Mouse (Mus musculus): ENCODE measurements around the gene Nrarp. TPM values are rescaled to one million over a fixed set of nuclear protein-coding genes. Genes with fewer than 3 reads are reported as not detected.

The Nrarp gene
- polyA plus RNA-seq, 1 experiment from 2014 or later, result 72.1 TPM

- no peaks in the 10 kb centered on the region for H3K36me3 ChIP-seq (ENCODE audit: control insufficient read depth, insufficient read depth, low read length)
- H3K4me3 ChIP-seq (ENCODE audit: low read depth, low read length), result no peak overlapping the region
- DNase-seq (ENCODE audit: low spot score), result no peak
- no peak overlapping the region for H3K9ac ChIP-seq (ENCODE audit: low read length)
- H3K9me3 ChIP-seq (ENCODE audit: control insufficient read depth, low read length), result no peaks in the 10 kb centered on the region
- H3K27ac ChIP-seq (ENCODE audit: low read depth, low read length), result no peak overlapping the region
- H3K4me1 ChIP-seq (replicated peaks; ENCODE audit: control insufficient read depth, insufficient read depth, low read length), result no peaks in the 10 kb centered on the region
- WGBS, result 56% methylated on average over 12 of the region's 12 CpGs
- H3K27me3 ChIP-seq (ENCODE audit: control insufficient read depth, insufficient read depth, low read length), result no peaks in the 10 kb centered on the region
- no peak for ATAC-seq (replicated peaks; ENCODE audit: low FRiP score)
- no peak overlapping the region for H3K4me2 ChIP-seq (ENCODE audit: low read depth, low read length, severe bottlenecking)
Measured at GRCm38 (mm10) chr2:25231038-25231437, 50.5 kb downstream of the Nrarp start.

Other genes with a start within 250 kb of the Nrarp start
- gene Arrdc1, start 245.5 kb upstream of the Nrarp start, polyA plus RNA-seq (2014; fragmentation: Nextera tagmentation; extraction: Ambion mirVana), result 14.1 and 16.8 TPM in 2 replicates
- 38.2 and 40.1 TPM in 2 replicates for gene Zmynd19, start 231.0 kb upstream of the Nrarp start, polyA plus RNA-seq (2014; fragmentation: Nextera tagmentation; extraction: Ambion mirVana)
- 32.4 and 34.6 TPM in 2 replicates for gene Dph7, start 218.4 kb upstream of the Nrarp start, polyA plus RNA-seq (2014; fragmentation: Nextera tagmentation; extraction: Ambion mirVana)
- gene Mrpl41, start 205.7 kb upstream of the Nrarp start, polyA plus RNA-seq (2014; fragmentation: Nextera tagmentation; extraction: Ambion mirVana), result 130 and 141 TPM in 2 replicates
- gene Pnpla7, start 204.7 kb upstream of the Nrarp start, polyA plus RNA-seq (2014; fragmentation: Nextera tagmentation; extraction: Ambion mirVana), result 3.3 and 4.5 TPM in 2 replicates
- 68.0 and 81.2 TPM in 2 replicates for gene Nsmf, start 126.4 kb upstream of the Nrarp start, polyA plus RNA-seq (2014; fragmentation: Nextera tagmentation; extraction: Ambion mirVana)
- gene Entpd8, start 100.5 kb upstream of the Nrarp start, polyA plus RNA-seq (2014; fragmentation: Nextera tagmentation; extraction: Ambion mirVana), result not detected in 2 replicates
- gene Noxa1, start 85.6 kb upstream of the Nrarp start, polyA plus RNA-seq (2014; fragmentation: Nextera tagmentation; extraction: Ambion mirVana), result 0.31 TPM in 1 of 2 replicates, not detected in the other
- gene Tor4a, start 16.1 kb downstream of the Nrarp start, polyA plus RNA-seq (2014; fragmentation: Nextera tagmentation; extraction: Ambion mirVana), result 1.3 and 1.5 TPM in 2 replicates
- gene Nelfb, start 30.7 kb downstream of the Nrarp start, polyA plus RNA-seq (2014; fragmentation: Nextera tagmentation; extraction: Ambion mirVana), result 110 TPM in 2 replicates
- not detected in 2 replicates for gene Stpg3, start 33.9 kb downstream of the Nrarp start, polyA plus RNA-seq (2014; fragmentation: Nextera tagmentation; extraction: Ambion mirVana)
- gene Fam166a, start 38.0 kb downstream of the Nrarp start, polyA plus RNA-seq (2014; fragmentation: Nextera tagmentation; extraction: Ambion mirVana), result 0.88 and 1.3 TPM in 2 replicates
- gene Tubb4b, start 43.9 kb downstream of the Nrarp start, polyA plus RNA-seq (2014; fragmentation: Nextera tagmentation; extraction: Ambion mirVana), result 615 and 680 TPM in 2 replicates
- gene Slc34a3, start 53.6 kb downstream of the Nrarp start, polyA plus RNA-seq (2014; fragmentation: Nextera tagmentation; extraction: Ambion mirVana), result not detected in 2 replicates
- gene Rnf224, start 56.0 kb downstream of the Nrarp start, polyA plus RNA-seq (2014; fragmentation: Nextera tagmentation; extraction: Ambion mirVana), result not detected in 2 replicates
- 33.0 and 37.6 TPM in 2 replicates for gene Rnf208, start 61.5 kb downstream of the Nrarp start, polyA plus RNA-seq (2014; fragmentation: Nextera tagmentation; extraction: Ambion mirVana)
- not detected in 2 replicates for gene Cysrt1, start 61.7 kb downstream of the Nrarp start, polyA plus RNA-seq (2014; fragmentation: Nextera tagmentation; extraction: Ambion mirVana)
- gene AL732309.1, start 66.1 kb downstream of the Nrarp start, polyA plus RNA-seq (2014; fragmentation: Nextera tagmentation; extraction: Ambion mirVana), result 5.1 and 5.8 TPM in 2 replicates
- gene Tmem203, start 74.7 kb downstream of the Nrarp start, polyA plus RNA-seq (2014; fragmentation: Nextera tagmentation; extraction: Ambion mirVana), result 13.6 and 15.8 TPM in 2 replicates
- gene Tprn, start 81.9 kb downstream of the Nrarp start, polyA plus RNA-seq (2014; fragmentation: Nextera tagmentation; extraction: Ambion mirVana), result 4.6 and 7.3 TPM in 2 replicates
- gene Ssna1, start 91.7 kb downstream of the Nrarp start, polyA plus RNA-seq (2014; fragmentation: Nextera tagmentation; extraction: Ambion mirVana), result 222 and 238 TPM in 2 replicates
- gene Anapc2, start 91.7 kb downstream of the Nrarp start, polyA plus RNA-seq (2014; fragmentation: Nextera tagmentation; extraction: Ambion mirVana), result 116 and 126 TPM in 2 replicates
- not detected in 2 replicates for gene Tmem210, start 107.4 kb downstream of the Nrarp start, polyA plus RNA-seq (2014; fragmentation: Nextera tagmentation; extraction: Ambion mirVana)
- gene Lrrc26, start 109.2 kb downstream of the Nrarp start, polyA plus RNA-seq (2014; fragmentation: Nextera tagmentation; extraction: Ambion mirVana), result not detected in 2 replicates
- 1.7 and 2.1 TPM in 2 replicates for gene Grin1, start 138.4 kb downstream of the Nrarp start, polyA plus RNA-seq (2014; fragmentation: Nextera tagmentation; extraction: Ambion mirVana)
- 75.7 and 77.8 TPM in 2 replicates for gene Man1b1, start 151.6 kb downstream of the Nrarp start, polyA plus RNA-seq (2014; fragmentation: Nextera tagmentation; extraction: Ambion mirVana)
- gene Dpp7, start 175.6 kb downstream of the Nrarp start, polyA plus RNA-seq (2014; fragmentation: Nextera tagmentation; extraction: Ambion mirVana), result 20.1 and 20.5 TPM in 2 replicates
- 3.1 and 5.4 TPM in 2 replicates for gene Uap1l1, start 184.9 kb downstream of the Nrarp start, polyA plus RNA-seq (2014; fragmentation: Nextera tagmentation; extraction: Ambion mirVana)
- 79.0 and 85.0 TPM in 2 replicates for gene Sapcd2, start 191.6 kb downstream of the Nrarp start, polyA plus RNA-seq (2014; fragmentation: Nextera tagmentation; extraction: Ambion mirVana)
- gene Entpd2, start 215.1 kb downstream of the Nrarp start, polyA plus RNA-seq (2014; fragmentation: Nextera tagmentation; extraction: Ambion mirVana), result 0.23 TPM in 1 of 2 replicates, not detected in the other
- 120 and 128 TPM in 2 replicates for gene Npdc1, start 218.6 kb downstream of the Nrarp start, polyA plus RNA-seq (2014; fragmentation: Nextera tagmentation; extraction: Ambion mirVana)
- gene Fut7, start 242.5 kb downstream of the Nrarp start, polyA plus RNA-seq (2014; fragmentation: Nextera tagmentation; extraction: Ambion mirVana), result not detected in 2 replicates
- gene Abca2, start 247.9 kb downstream of the Nrarp start, polyA plus RNA-seq (2014; fragmentation: Nextera tagmentation; extraction: Ambion mirVana), result 9.9 and 10.2 TPM in 2 replicates